Mouse (Mus musculus) CH12.LX (cell line): ENCODE results near the gene Lcn12. TPM values are rescaled to one million over a fixed set of nuclear protein-coding genes. Genes with fewer than 3 reads are reported as not detected.

Experiments used
- DNase-seq: peaks from one replicate; pipeline ENCODE4 v3.0.0-alpha.2; 2013; ENCODE audit errors: extremely low read depth
- H3K27ac ChIP-seq: 2 replicates; pipeline ENCODE4 v1.5.1; 2012; ENCODE audit warnings: low read depth, mild to moderate bottlenecking, control low read depth, moderate library complexity; ENCODE audit not compliant: insufficient read depth
- H3K27me3 ChIP-seq: replicated peaks from 2 replicates; pipeline ENCODE3; 2012; ENCODE audit warnings: inconsistent platforms
- H3K36me3 ChIP-seq, 2 experiments: replicated peaks in 1 of 2; 2 replicates each; pipeline versions ENCODE3 to v1.6.1; 2012; ENCODE audit warnings: inconsistent platforms in 1 of 2, low read length in 1 of 2, mild to moderate bottlenecking in 1 of 2, mixed read lengths in 1 of 2, moderate library complexity in 1 of 2; ENCODE audit not compliant: control insufficient read depth in 1 of 2, insufficient read depth in 1 of 2
- H3K4me1 ChIP-seq, 2 experiments: 2 replicates each; pipeline ENCODE4 v1.6.1; 2012; ENCODE audit warnings: inconsistent platforms in 1 of 2, moderate library complexity in 1 of 2; ENCODE audit not compliant: insufficient read depth in 2 of 2, control insufficient read depth in 1 of 2
- H3K4me2 ChIP-seq: 2 replicates; pipeline ENCODE4 v1.6.1; 2012; ENCODE audit warnings: low read depth, mild to moderate bottlenecking, control low read depth; ENCODE audit not compliant: poor library complexity, insufficient read depth, severe bottlenecking
- H3K4me3 ChIP-seq, 3 experiments: fragments of 150-350 bp in 1 of 3; sonication (generic) in 1 of 3; replicated peaks in 1 of 3; 2 replicates each; pipeline versions ENCODE3 to v1.5.1; 2011 to 2012; ENCODE audit warnings: low read depth in 2 of 3, low read length in 2 of 3, mild to moderate bottlenecking in 2 of 3, moderate library complexity in 2 of 3, control low read depth in 1 of 3, improper control_type of control experiment in 1 of 3, inconsistent platforms in 1 of 3, mixed read lengths in 1 of 3; ENCODE audit not compliant: poor library complexity in 1 of 3
- H3K79me2 ChIP-seq: replicated peaks from 2 replicates; pipeline ENCODE4 v1.6.1; 2012; ENCODE audit warnings: mild to moderate bottlenecking, moderate library complexity; ENCODE audit not compliant: control insufficient read depth, poor library complexity, insufficient read depth, severe bottlenecking; ENCODE audit errors: extremely low read depth
- H3K9ac ChIP-seq: 2 replicates; pipeline ENCODE4 v1.6.1; 2012; ENCODE audit warnings: low read depth, mild to moderate bottlenecking, control low read depth, moderate library complexity; ENCODE audit not compliant: insufficient read depth
- H3K9me3 ChIP-seq: replicated peaks from 2 replicates; pipeline ENCODE3; 2012; ENCODE audit warnings: low read length, inconsistent platforms, mixed read lengths
- BHLHE40 ChIP-seq: IDR thresholded peaks from 2 replicates; pipeline ENCODE4 v1.6.1; 2011; ENCODE audit warnings: mild to moderate bottlenecking, low read depth, low read length, improper control_type of control experiment
- CTCF ChIP-seq, 2 experiments: IDR thresholded peaks in 1 of 2; conservative IDR thresholded peaks in 1 of 2; 2 replicates each; pipeline ENCODE4 v1.5.1; 2011 to 2012; ENCODE audit warnings: low read depth in 2 of 2, low read length in 2 of 2, improper control_type of control experiment in 1 of 2, inconsistent platforms in 1 of 2, mild to moderate bottlenecking in 1 of 2, moderate library complexity in 1 of 2
- E2F4 ChIP-seq: IDR thresholded peaks from 2 replicates; pipeline ENCODE4 v1.6.1; 2011; ENCODE audit warnings: low read depth, low read length, improper control_type of control experiment; ENCODE audit not compliant: insufficient replicate concordance
- EP300 ChIP-seq: IDR thresholded peaks from 2 replicates; pipeline ENCODE4 v1.6.1; 2011; ENCODE audit warnings: low read length, improper control_type of control experiment
- GABPA ChIP-seq: IDR thresholded peaks from 2 replicates; pipeline ENCODE4 v1.6.1; 2012; ENCODE audit warnings: low read depth, low read length, improper control_type of control experiment, inconsistent platforms; ENCODE audit not compliant: insufficient replicate concordance
- HCFC1 ChIP-seq: IDR thresholded peaks from 2 replicates; pipeline ENCODE4 v1.6.1; 2012; ENCODE audit warnings: low read depth, mild to moderate bottlenecking, inconsistent platforms, low read length, improper control_type of control experiment
- IRF4 ChIP-seq: IDR thresholded peaks from 2 replicates; pipeline ENCODE4 v1.6.1; 2014; ENCODE audit warnings: low read depth, mild to moderate bottlenecking, inconsistent platforms, low read length, improper control_type of control experiment
- JUND ChIP-seq: conservative IDR thresholded peaks from 2 replicates; pipeline ENCODE4 v1.6.1; 2011; ENCODE audit warnings: low read depth, low read length, improper control_type of control experiment
- KAT2A ChIP-seq: IDR thresholded peaks from 2 replicates; pipeline ENCODE4 v1.6.1; 2012; ENCODE audit warnings: low read length, improper control_type of control experiment, inconsistent platforms; ENCODE audit not compliant: insufficient replicate concordance
- MAFK ChIP-seq: IDR thresholded peaks from 2 replicates; pipeline ENCODE4 v1.6.1; 2011; ENCODE audit warnings: low read length, improper control_type of control experiment; ENCODE audit not compliant: insufficient replicate concordance
- MAX ChIP-seq: IDR thresholded peaks from 2 replicates; pipeline ENCODE4 v1.6.1; 2011; ENCODE audit warnings: low read length, improper control_type of control experiment
- MAZ ChIP-seq: IDR thresholded peaks from 2 replicates; pipeline ENCODE4 v1.6.1; 2012; ENCODE audit warnings: low read depth, mild to moderate bottlenecking, inconsistent platforms, low read length, improper control_type of control experiment, moderate library complexity
- MXI1 ChIP-seq: IDR thresholded peaks from 2 replicates; pipeline ENCODE4 v1.6.1; 2011; ENCODE audit warnings: mild to moderate bottlenecking, low read depth, low read length, improper control_type of control experiment
- NELFE ChIP-seq: IDR thresholded peaks from 2 replicates; pipeline ENCODE4 v1.6.1; 2011; ENCODE audit warnings: low read depth, low read length, improper control_type of control experiment
- POLR2A ChIP-seq: IDR thresholded peaks from 2 replicates; pipeline ENCODE4 v1.6.1; 2011; ENCODE audit warnings: low read depth, mild to moderate bottlenecking, improper control_type of control experiment, low read length
- RAD21 ChIP-seq: IDR thresholded peaks from 2 replicates; pipeline ENCODE4 v1.6.1; 2011; ENCODE audit warnings: low read depth, mild to moderate bottlenecking, low read length, improper control_type of control experiment, moderate library complexity
- RCOR1 ChIP-seq: conservative IDR thresholded peaks from 2 replicates; pipeline ENCODE4 v1.6.1; 2012; ENCODE audit warnings: low read depth, mild to moderate bottlenecking, inconsistent platforms, low read length, improper control_type of control experiment
- SMC3 ChIP-seq: IDR thresholded peaks from 2 replicates; pipeline ENCODE4 v1.6.1; 2011; ENCODE audit warnings: low read depth, low read length, improper control_type of control experiment
- TBP ChIP-seq: conservative IDR thresholded peaks from 2 replicates; pipeline ENCODE4 v1.6.1; 2011; ENCODE audit warnings: low read depth, low read length, improper control_type of control experiment
- USF1 ChIP-seq: IDR thresholded peaks from 2 replicates; pipeline ENCODE4 v1.6.1; 2014; ENCODE audit warnings: low read depth, mild to moderate bottlenecking, inconsistent platforms, low read length, improper control_type of control experiment
- ZMIZ1 ChIP-seq: IDR thresholded peaks from 2 replicates; pipeline ENCODE4 v1.6.1; 2012; ENCODE audit warnings: low read depth, mild to moderate bottlenecking, inconsistent platforms, low read length, improper control_type of control experiment
- ZNF384 ChIP-seq: IDR thresholded peaks from 2 replicates; pipeline ENCODE4 v1.6.1; 2012; ENCODE audit warnings: low read depth, low read length, improper control_type of control experiment, inconsistent platforms
- dilution Hi-C: fragments of 300-500 bp; cut with MboI; formaldehyde crosslinking; loops from 2 replicates; pipeline ENCODE4 v1.14.3; 2020; ENCODE audit warnings: low sequenced_read_pairs; ENCODE audit not compliant: extremely low pct_unique_long_range_greater_than_20kb, extremely low pct_ligation_motif_present
- in situ Hi-C: fragments of 300-500 bp; cut with MboI; formaldehyde crosslinking; loops from 3 replicates; pipeline ENCODE4 v1.14.3; 2019; ENCODE audit warnings: low sequenced_read_pairs, low pct_ligation_motif_present, low pct_unique_long_range_greater_than_20kb, mixed read lengths
- polyA plus RNA-seq: library from polyadenylated mRNA; unstranded; fragments of >175 nt; gene quantifications from 2 replicates; pipeline ENCODE4 v1.2.1, GENCODE M21; 2012; ENCODE audit warnings: low read depth; ENCODE audit not compliant: insufficient read length
- total RNA-seq, 2 experiments: library from RNA; depleted of rRNA; stranded (reverse); fragments of 300-350 nt in 1 of 2; fragments of >200 nt in 1 of 2; gene quantifications; 2 replicates each; pipeline ENCODE4 v1.2.3; 2012 to 2014

The Lcn12 gene
- total and polyA plus RNA-seq, 3 experiments, result not detected

DNA sequence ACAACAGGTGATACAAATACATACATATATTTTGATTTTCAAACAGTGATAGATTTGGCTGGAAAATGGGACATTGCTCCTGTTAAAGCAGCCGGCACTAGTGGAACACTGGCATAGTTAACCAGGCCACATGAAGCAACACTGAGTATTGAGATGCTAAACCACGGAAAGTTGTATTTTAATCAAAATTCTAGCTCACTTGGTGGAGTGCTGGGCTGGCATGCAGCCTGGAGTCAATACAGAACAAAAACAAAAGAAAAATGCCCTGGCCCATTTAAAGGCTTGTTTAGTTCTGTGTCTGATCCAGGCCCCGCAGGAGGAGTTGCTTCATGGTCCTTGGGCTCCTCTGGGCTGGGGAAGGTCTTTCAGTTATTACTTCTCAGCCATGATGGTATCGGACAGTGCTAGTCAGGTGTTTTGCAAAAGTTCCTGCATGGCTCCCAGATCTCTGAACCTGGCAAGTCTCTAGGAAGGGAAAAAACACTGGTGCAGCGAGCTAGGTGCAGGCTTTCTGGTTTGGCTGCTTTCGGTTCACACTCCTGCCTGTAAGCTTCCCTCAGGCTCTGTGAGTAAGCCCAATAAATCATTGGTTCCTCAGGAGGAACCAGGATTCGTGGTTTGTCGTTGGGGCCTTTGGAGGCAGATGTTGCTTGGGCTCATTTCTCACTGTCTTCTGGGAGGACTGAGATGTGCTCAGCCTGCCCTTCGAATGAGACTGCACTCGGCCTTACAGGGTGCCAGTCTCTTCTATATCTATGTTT lies 14.0 kb downstream of the Lcn12 start:
- DNase-seq, result no peak
- Histone ChIP-seq H3K27me3 (peaks cover 12% of the 10 kb centered on the region), H3K79me2 (no peaks in the 10 kb centered on the region), H3K4me2 (no peak overlapping the region), H3K27ac (no peak overlapping the region), H3K36me3 (no peaks in the 10 kb centered on the region), H3K4me1 (no peaks in the 10 kb centered on the region), H3K9me3 (peaks cover 3% of the 10 kb centered on the region), H3K4me3 (no peak overlapping the region), H3K9ac (no peak overlapping the region)
- TF ChIP-seq ZMIZ1, result no peak
- no peak for TF ChIP-seq POLR2A
- TF ChIP-seq SMC3, result no peak
- TF ChIP-seq ZNF384, result no peak
- no peak for TF ChIP-seq HCFC1
- no peak for TF ChIP-seq NELFE
- no peak for TF ChIP-seq EP300
- no peak for TF ChIP-seq E2F4
- TF ChIP-seq MAX, result no peak
- TF ChIP-seq JUND, result no peak
- no peak for TF ChIP-seq RCOR1
- no peak for TF ChIP-seq CTCF (conservative IDR thresholded peaks at IDR 0.05 in 1 of 2, IDR thresholded peaks at IDR 0.05 in 1 of 2; ENCODE audit: low read depth in 2 of 2, low read length in 2 of 2)
- TF ChIP-seq MAZ, result no peak
- TF ChIP-seq MXI1, result no peak
- TF ChIP-seq KAT2A, result no peak
- no peak for TF ChIP-seq IRF4
- dilution Hi-C loops (no loop called here), in situ Hi-C loops (loop anchor here (5.0 kb wide), 1 partner anchor 47 kb away; no protein-coding TSS in a partner anchor)

DNA sequence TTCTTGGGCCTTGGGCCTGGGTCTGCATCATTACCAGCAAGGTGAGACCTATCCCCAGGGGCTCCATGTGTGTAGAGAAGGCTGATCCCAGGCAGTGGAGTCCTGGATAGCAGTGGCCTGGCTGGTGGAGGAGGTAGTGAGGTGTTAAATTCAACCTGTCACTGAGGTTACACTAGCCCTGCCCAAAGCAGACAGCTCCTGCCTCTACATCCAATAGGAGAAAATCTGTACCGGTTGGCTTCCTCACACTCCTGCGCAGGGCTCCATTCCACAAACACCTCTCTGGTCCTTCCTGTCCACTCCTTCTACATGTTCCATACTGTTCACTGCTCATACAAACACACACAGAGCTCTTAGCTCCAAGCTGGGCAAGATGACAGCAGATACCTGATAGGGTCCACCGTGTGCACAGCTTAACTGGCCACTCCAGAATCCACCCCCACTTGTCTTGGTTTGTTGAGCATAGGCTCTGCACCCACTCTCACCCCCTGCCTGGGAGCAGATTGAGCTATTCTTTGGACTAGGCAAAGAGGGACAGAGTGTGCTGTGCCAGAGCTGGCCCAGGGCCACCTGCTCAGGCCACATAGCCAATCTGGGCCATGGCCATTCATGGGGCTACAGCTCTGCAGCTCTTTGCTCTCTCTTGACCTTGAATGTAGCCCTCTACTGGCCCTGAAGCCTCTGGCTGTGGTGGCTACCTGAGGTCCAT lies 15.6 kb downstream of the Lcn12 start:
- H3K9me3 ChIP-seq, result peaks cover 3% of the 10 kb centered on the region
- H3K79me2 ChIP-seq, result no peaks in the 10 kb centered on the region
- TF ChIP-seq MXI1, result no peak
- TF ChIP-seq NELFE, result no peak
- no peak for TF ChIP-seq MAZ
- no peak for TF ChIP-seq RAD21
- no peak for TF ChIP-seq TBP
- TF ChIP-seq GABPA, result no peak
- TF ChIP-seq RCOR1, result no peak
- no peak for TF ChIP-seq USF1
- TF ChIP-seq E2F4, result no peak
- TF ChIP-seq ZNF384, result no peak
- no peak for TF ChIP-seq CTCF (conservative IDR thresholded peaks at IDR 0.05 in 1 of 2, IDR thresholded peaks at IDR 0.05 in 1 of 2; ENCODE audit: low read depth in 2 of 2, low read length in 2 of 2)
- no peak for TF ChIP-seq MAFK
- no peak for TF ChIP-seq BHLHE40
- peaks cover 6% of the 10 kb centered on the region for H3K27me3 ChIP-seq
- in situ Hi-C loops, result loop anchor here (5.0 kb wide), 1 partner anchor 46 kb away; no protein-coding TSS in a partner anchor
- dilution Hi-C loops, result no loop called here
- no peaks in the 10 kb centered on the region for H3K4me1 ChIP-seq
- H3K27ac ChIP-seq, result no peak overlapping the region
- no peaks in the 10 kb centered on the region for H3K36me3 ChIP-seq
- no peak overlapping the region for H3K4me2 ChIP-seq
- DNase-seq, result no peak
- no peak overlapping the region for H3K9ac ChIP-seq
- no peak overlapping the region for H3K4me3 ChIP-seq
